Mouse (Mus musculus): Measurements from ENCODE around the gene Psmb2. TPM values are rescaled to one million over a fixed set of nuclear protein-coding genes. Genes with fewer than 3 reads are reported as not detected.

The Psmb2 gene
- polyA plus RNA-seq, 1 experiment from 2014 or later = 342 TPM

DNA sequence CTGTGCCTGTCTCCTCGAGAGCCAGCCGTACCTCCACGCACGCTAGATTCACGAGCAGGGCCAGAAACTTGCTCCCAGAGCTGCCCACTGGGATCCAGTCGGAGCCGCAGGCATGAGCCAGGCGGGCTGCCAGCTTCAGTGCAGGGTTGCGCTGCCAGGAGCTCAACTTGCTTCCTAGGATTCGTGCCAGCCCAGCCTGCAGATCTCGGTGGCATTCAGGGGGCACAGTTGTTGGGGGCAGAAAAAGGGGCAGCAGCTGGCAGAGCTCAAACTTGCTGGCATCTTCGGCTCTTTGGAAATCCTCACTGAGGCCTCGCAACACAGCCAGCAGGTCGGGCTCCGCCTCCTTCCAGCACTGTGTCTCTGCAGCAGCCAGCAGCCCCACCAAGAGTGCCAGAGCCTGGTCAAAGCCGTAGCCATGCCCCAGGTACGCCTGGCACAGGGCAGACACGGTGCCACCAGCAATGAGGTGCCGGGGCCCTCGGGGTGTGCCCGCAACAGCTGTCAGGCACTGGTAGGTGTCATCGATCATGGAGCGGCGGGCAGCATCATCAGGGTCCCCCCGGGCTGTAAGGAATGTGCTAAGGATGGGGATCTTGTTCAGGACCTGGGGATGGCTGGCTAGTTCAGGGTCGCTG is 72.7 kb downstream of the Psmb2 start:
- H3K9ac ChIP-seq (replicated peaks; ENCODE audit: low read depth) = no peak overlapping the region
- H3K27ac ChIP-seq (ENCODE audit: low read length) = no peak overlapping the region

DNA sequence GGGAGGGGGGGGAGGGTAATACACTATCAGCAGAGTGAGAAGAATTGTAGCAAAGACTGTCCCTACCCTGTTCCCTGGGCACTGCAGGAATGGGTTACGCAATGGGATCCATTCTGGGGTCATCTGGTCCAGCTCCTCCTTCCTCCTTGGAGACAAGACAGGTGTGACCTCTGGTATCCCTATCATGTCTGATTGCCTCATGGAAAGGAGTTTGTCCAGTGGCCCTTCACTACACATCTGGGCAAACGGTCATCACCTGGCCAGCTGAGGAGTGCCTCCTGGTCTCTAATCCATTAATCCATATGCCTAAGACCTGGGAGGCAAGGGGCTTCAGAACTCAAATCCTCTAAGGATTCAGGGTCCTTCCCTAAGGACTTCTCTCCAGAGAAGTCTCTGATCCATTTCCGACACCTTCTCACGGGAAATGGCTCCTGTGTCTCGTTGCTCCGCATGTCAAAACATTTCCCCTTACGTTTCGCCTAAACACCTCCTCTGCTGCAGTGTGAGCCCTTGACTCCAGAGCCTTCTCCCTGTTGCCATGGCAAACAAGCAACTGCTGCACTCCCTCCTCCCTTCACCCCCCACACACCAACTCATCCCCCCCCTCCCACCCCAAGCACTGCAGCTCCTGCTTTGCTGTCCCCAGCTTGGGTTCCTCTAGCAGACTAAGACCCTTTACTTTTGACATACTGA is 73.6 kb downstream of the Psmb2 start:
- no peak overlapping the region for H3K4me3 ChIP-seq (ENCODE audit: low read depth, low read length)
- ATAC-seq (no peak), DNase-seq (ENCODE audit: low spot score) (no peak)
- no peaks in the 10 kb centered on the region for H3K9me3 ChIP-seq (ENCODE audit: low read length)
- peaks cover 11% of the 10 kb centered on the region; the same call in 1 of the 2 replicates for H3K36me3 ChIP-seq (ENCODE audit: insufficient read depth, low read length)
- H3K9ac ChIP-seq (replicated peaks; ENCODE audit: low read depth) = no peak overlapping the region
- H3K4me1 ChIP-seq (ENCODE audit: insufficient read depth, low read depth, low read length) = peaks cover 13% of the 10 kb centered on the region; the same call in 1 of the 2 replicates
- 78% methylated on average over 8 of the region's 8 CpGs for WGBS
- H3K27ac ChIP-seq (ENCODE audit: low read length) = no peak overlapping the region
- TF ChIP-seq CTCF (IDR thresholded peaks at IDR 0.05) (no peak), EP300 (IDR thresholded peaks at IDR 0.05) (no peak)
- no peak overlapping the region for H3K4me2 ChIP-seq (replicated peaks; ENCODE audit: low read depth, low read length)
- H3K27me3 ChIP-seq (replicated peaks; ENCODE audit: insufficient read depth, low read length) = no peaks in the 10 kb centered on the region

More for the DNA sequence above, 72.7 kb downstream of the Psmb2 start:
- Histone ChIP-seq H3K9me3 (ENCODE audit: low read length) (no peaks in the 10 kb centered on the region), H3K36me3 (ENCODE audit: insufficient read depth, low read length) (peaks cover 11% of the 10 kb centered on the region; the same call in 1 of the 2 replicates), H3K27me3 (replicated peaks; ENCODE audit: insufficient read depth, low read length) (no peaks in the 10 kb centered on the region), H3K4me3 (ENCODE audit: low read depth, low read length) (no peak overlapping the region), H3K4me2 (replicated peaks; ENCODE audit: low read depth, low read length) (no peak overlapping the region), H3K4me1 (ENCODE audit: insufficient read depth, low read depth, low read length) (peaks cover 13% of the 10 kb centered on the region; the same call in 1 of the 2 replicates)
- ATAC-seq (no peak), DNase-seq (ENCODE audit: low spot score) (no peak)
- TF ChIP-seq CTCF (IDR thresholded peaks at IDR 0.05) (no peak), EP300 (IDR thresholded peaks at IDR 0.05) (no peak)
- WGBS = 80% methylated on average over 26 of the region's 26 CpGs

DNA sequence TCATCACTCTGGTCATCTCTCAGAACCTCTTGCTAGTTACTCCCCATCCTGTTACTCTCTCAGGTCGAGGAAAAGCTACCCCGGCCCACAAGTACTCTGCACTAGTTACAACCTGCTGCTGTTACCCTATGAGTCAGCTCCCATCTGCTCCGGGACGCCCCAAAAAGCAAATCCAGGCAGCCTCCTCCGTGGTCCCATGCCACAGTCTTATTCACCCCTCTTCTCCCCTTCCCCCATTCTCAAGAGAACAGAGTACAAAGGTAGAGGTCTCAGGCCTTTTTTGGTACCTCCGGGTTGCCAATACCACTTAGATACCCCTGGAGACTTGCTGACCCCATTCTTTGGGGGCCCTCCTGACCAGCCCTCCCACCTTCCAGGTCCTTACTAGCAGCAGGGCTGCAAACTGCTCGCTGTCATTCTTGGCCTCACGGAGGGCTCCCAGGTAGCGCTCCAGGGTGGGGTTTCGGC is 74.2 kb downstream of the Psmb2 start:
- no peak for DNase-seq (ENCODE audit: low spot score)
- WGBS = 58% methylated on average over 10 of the region's 10 CpGs
- Histone ChIP-seq H3K36me3 (ENCODE audit: insufficient read depth, low read length) (peaks cover 11% of the 10 kb centered on the region; the same call in 1 of the 2 replicates), H3K27ac (ENCODE audit: low read length) (no peak overlapping the region), H3K9me3 (ENCODE audit: low read length) (no peaks in the 10 kb centered on the region), H3K4me3 (ENCODE audit: low read depth, low read length) (no peak overlapping the region), H3K4me2 (replicated peaks; ENCODE audit: low read depth, low read length) (0 out of 2 replicates have a peak overlapping the region, but pooled peaks have one; percentile 96), H3K9ac (replicated peaks; ENCODE audit: low read depth) (no peak overlapping the region), H3K27me3 (replicated peaks; ENCODE audit: insufficient read depth, low read length) (no peaks in the 10 kb centered on the region), H3K4me1 (ENCODE audit: insufficient read depth, low read depth, low read length) (peaks cover 16% of the 10 kb centered on the region; the same call in 1 of the 2 replicates)
- no peak for TF ChIP-seq CTCF (IDR thresholded peaks at IDR 0.05)
- no peak for TF ChIP-seq EP300 (IDR thresholded peaks at IDR 0.05)
- ATAC-seq = no peak

DNA sequence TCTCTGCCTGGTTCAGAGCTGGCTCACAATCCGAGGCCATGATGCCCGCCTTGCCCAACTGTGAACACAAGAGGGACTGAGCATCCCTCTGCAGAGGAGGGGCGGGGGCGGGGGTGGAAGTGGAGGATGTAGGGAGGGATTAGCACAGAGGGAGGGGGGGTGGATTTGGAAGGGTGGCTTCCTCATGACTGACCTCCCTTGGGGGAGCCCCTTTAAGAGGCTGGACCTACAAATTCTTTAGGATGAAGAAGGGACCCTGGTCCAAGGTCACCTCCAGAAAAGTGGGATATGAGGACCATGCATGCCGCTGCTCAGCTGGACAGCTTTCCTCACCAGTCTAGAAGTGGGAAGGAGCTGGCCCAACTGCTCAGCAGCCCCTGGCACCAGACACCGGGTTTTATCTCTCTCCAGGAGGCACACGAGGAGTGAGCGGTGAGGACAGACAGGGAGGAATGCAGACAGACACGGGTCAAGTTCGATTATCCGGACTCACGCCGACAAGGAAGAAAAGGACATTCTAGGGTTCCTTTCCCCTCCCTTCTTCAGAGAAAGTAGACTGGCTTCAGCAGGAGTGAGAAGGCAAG is 74.7 kb downstream of the Psmb2 start:
- Histone ChIP-seq H3K4me1 (ENCODE audit: insufficient read depth, low read depth, low read length) (peaks cover 18% of the 10 kb centered on the region; the same call in 1 of the 2 replicates), H3K27ac (ENCODE audit: low read length) (no peak overlapping the region), H3K4me2 (replicated peaks; ENCODE audit: low read depth, low read length) (peak overlapping the region; percentile 96), H3K9ac (replicated peaks; ENCODE audit: low read depth) (peak overlapping the region; percentile 76), H3K27me3 (replicated peaks; ENCODE audit: insufficient read depth, low read length) (no peaks in the 10 kb centered on the region), H3K4me3 (ENCODE audit: low read depth, low read length) (peak overlapping the region; percentile 86), H3K36me3 (ENCODE audit: insufficient read depth, low read length) (peaks cover 11% of the 10 kb centered on the region; the same call in 1 of the 2 replicates), H3K9me3 (ENCODE audit: low read length) (no peaks in the 10 kb centered on the region)
- ATAC-seq = no peak
- TF ChIP-seq EP300 (IDR thresholded peaks at IDR 0.05) (no peak), CTCF (IDR thresholded peaks at IDR 0.05) (0 out of 2 replicates have a peak, but pooled peaks have one; percentile 9)
- no peak for DNase-seq (ENCODE audit: low spot score)
- WGBS = 5% methylated on average over 13 of the region's 13 CpGs

DNA sequence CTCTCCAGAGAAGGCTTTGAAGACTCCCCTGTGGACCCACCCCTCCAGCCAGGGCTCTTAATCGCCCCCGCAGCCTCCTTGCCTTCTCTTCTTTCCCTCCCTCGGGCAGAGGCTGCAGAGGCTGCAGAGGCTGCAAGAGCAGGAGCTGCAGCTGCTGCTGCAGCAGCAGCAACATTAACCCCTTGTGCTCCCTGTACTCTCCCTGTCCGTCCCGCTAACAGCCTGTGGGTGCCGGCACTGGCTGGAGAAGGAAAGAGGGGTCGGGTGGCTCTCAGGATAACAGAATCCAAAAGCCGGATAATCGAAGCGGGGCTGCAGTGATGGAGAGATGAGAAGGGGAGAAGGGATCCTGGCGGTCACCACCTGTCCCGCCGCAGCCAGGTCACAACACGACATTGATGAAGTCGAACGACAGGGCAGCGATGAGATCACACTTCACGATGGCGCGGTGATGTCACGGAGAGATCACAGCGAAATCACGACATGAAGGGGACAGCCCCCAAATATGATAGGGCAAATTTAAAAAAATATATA is 75.2 kb downstream of the Psmb2 start:
- peak overlapping the region; percentile 76 for H3K9ac ChIP-seq (replicated peaks; ENCODE audit: low read depth)
- H3K27me3 ChIP-seq (replicated peaks; ENCODE audit: insufficient read depth, low read length) = no peaks in the 10 kb centered on the region
- WGBS = 2% methylated on average over 22 of the region's 23 CpGs
- H3K9me3 ChIP-seq (ENCODE audit: low read length) = no peaks in the 10 kb centered on the region
- peak overlapping the region; percentile 86 for H3K4me3 ChIP-seq (ENCODE audit: low read depth, low read length)
- H3K4me1 ChIP-seq (ENCODE audit: insufficient read depth, low read depth, low read length) = peaks cover 18% of the 10 kb centered on the region; the same call in 1 of the 2 replicates
- no peak overlapping the region for H3K27ac ChIP-seq (ENCODE audit: low read length)
- peak; percentile 29 for DNase-seq (ENCODE audit: low spot score)
- TF ChIP-seq CTCF (IDR thresholded peaks at IDR 0.05) (no peak), EP300 (IDR thresholded peaks at IDR 0.05) (no peak)
- peak overlapping the region; percentile 96 for H3K4me2 ChIP-seq (replicated peaks; ENCODE audit: low read depth, low read length)
- peaks cover 11% of the 10 kb centered on the region; the same call in 1 of the 2 replicates for H3K36me3 ChIP-seq (ENCODE audit: insufficient read depth, low read length)
- ATAC-seq = no peak; the same call in 1 of the 2 replicates
